ENCODE assay signal across 8 mouse cellular contexts in the genomic region with DNA sequence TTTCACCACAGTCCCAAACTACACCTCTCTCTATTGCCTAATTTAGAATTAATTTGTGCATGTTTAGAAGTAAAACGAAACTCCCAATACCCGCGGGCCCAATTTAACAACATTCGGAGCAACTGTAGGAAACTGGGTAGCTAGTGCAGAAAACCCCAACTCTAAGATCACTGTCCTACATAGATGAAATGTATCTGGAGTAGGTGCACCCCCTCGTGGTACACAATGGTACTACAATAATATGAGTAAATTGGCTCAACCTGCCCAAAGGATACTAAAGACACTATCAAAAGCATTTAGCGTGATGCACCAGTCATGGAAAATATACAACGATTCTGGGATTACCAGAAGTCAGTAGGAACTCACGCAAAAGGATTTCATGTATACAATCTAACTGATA. TPM values are rescaled to one million over a fixed set of nuclear protein-coding genes. Genes with fewer than 3 reads are reported as not detected.
DNase-seq lines count a peak whose midpoint lies in the region; ATAC-seq lines count a peak whose summit lies in the region.

No protein-coding gene starts in this region.

- peak; percentile 68 for DNase-seq in intestine, embryonic 14.5 days (ENCODE audit: low spot score)
- DNase-seq in adrenal gland, postnatal 14 days = peak; percentile 74
- peak; percentile 48 to 83 for DNase-seq in left cerebral cortex, postnatal 10 days (ENCODE audit: extremely low spot score in 1 of 2, low spot score in 2 of 2)

- no peaks in the 10 kb centered on the region for H3K27me3 ChIP-seq in intestine, embryonic 14.5 days (replicated peaks; ENCODE audit: control insufficient read depth, insufficient read depth, low read length)
- H3K27me3 ChIP-seq in intestine, embryonic 16.5 days (replicated peaks; ENCODE audit: control insufficient read depth, insufficient read depth, low read length) = no peaks in the 10 kb centered on the region
- H3K27me3 ChIP-seq in embryonic facial prominence, embryonic 13.5 days = no peaks in the 10 kb centered on the region
- no peaks in the 10 kb centered on the region for H3K27me3 ChIP-seq in hindbrain, embryonic 15.5 days
- no peaks in the 10 kb centered on the region for H3K27me3 ChIP-seq in midbrain, embryonic 16.5 days (ENCODE audit: control insufficient read depth, insufficient read depth, low read depth, low read length)
- no peaks in the 10 kb centered on the region for H3K27me3 ChIP-seq in stomach, embryonic 14.5 days (ENCODE audit: control insufficient read depth, insufficient read depth, low read length)

- no peak for ATAC-seq in intestine, embryonic 14.5 days (replicated peaks; ENCODE audit: low FRiP score, low TSS enrichment, low read depth)
- no peak for ATAC-seq in intestine, embryonic 16.5 days
- no peak for ATAC-seq in embryonic facial prominence, embryonic 13.5 days (ENCODE audit: insufficient number of reproducible peaks, insufficient read depth, low FRiP score, low TSS enrichment, low read depth)
- peak; percentile 51; the same call in 1 of the 2 replicates for ATAC-seq in hindbrain, embryonic 15.5 days (ENCODE audit: low FRiP score, low read depth)
- peak; percentile 68 for ATAC-seq in midbrain, embryonic 16.5 days
- ATAC-seq in stomach, embryonic 14.5 days (ENCODE audit: insufficient number of reproducible peaks, insufficient read depth, low FRiP score, low read depth) = peak; percentile 56; the same call in 1 of the 2 replicates

- WGBS in intestine, embryonic 14.5 days = 16% methylated on average over 8 of the region's 8 CpGs
- WGBS in intestine, embryonic 16.5 days = 13% methylated on average over 8 of the region's 8 CpGs
- 8% methylated on average over 8 of the region's 8 CpGs for whole genome bisulfite sequencing in embryonic facial prominence, embryonic 13.5 days
- WGBS in hindbrain, embryonic 15.5 days = 15% methylated on average over 8 of the region's 8 CpGs
- WGBS in midbrain, embryonic 16.5 days = 14% methylated on average over 8 of the region's 8 CpGs
- WGBS in stomach, embryonic 14.5 days = 13% methylated on average over 8 of the region's 8 CpGs

- no peak overlapping the region for H3K4me2 ChIP-seq in intestine, embryonic 14.5 days (ENCODE audit: low read length)
- no peak overlapping the region for H3K4me2 ChIP-seq in intestine, embryonic 16.5 days (ENCODE audit: low read depth, low read length)
- H3K4me2 ChIP-seq in embryonic facial prominence, embryonic 13.5 days = peak overlapping the region; percentile 16; the same call in 1 of the 2 replicates
- no peak overlapping the region for H3K4me2 ChIP-seq in hindbrain, embryonic 15.5 days
- H3K4me2 ChIP-seq in midbrain, embryonic 16.5 days (ENCODE audit: low read length) = no peak overlapping the region
- no peak overlapping the region for H3K4me2 ChIP-seq in stomach, embryonic 14.5 days (replicated peaks; ENCODE audit: low read depth, low read length)

- no peaks in the 10 kb centered on the region for H3K4me1 ChIP-seq in intestine, embryonic 14.5 days (replicated peaks; ENCODE audit: control insufficient read depth, insufficient read depth, low read length)
- H3K4me1 ChIP-seq in intestine, embryonic 16.5 days (ENCODE audit: control insufficient read depth, insufficient read depth, low read length) = no peaks in the 10 kb centered on the region
- no peaks in the 10 kb centered on the region for H3K4me1 ChIP-seq in embryonic facial prominence, embryonic 13.5 days
- H3K4me1 ChIP-seq in hindbrain, embryonic 15.5 days (replicated peaks) = no peaks in the 10 kb centered on the region
- H3K4me1 ChIP-seq in midbrain, embryonic 16.5 days (ENCODE audit: control insufficient read depth, insufficient read depth, low read length) = no peaks in the 10 kb centered on the region
- no peaks in the 10 kb centered on the region for H3K4me1 ChIP-seq in stomach, embryonic 14.5 days (ENCODE audit: control insufficient read depth, insufficient read depth, low read length)

- no peak overlapping the region for H3K4me3 ChIP-seq in intestine, embryonic 14.5 days (ENCODE audit: low read depth, low read length)
- H3K4me3 ChIP-seq in intestine, embryonic 16.5 days (ENCODE audit: low read length) = no peak overlapping the region
- H3K4me3 ChIP-seq in embryonic facial prominence, embryonic 13.5 days = no peak overlapping the region
- H3K4me3 ChIP-seq in hindbrain, embryonic 15.5 days = no peak overlapping the region
- no peak overlapping the region for H3K4me3 ChIP-seq in midbrain, embryonic 16.5 days (ENCODE audit: low read depth, low read length)
- no peak overlapping the region for H3K4me3 ChIP-seq in stomach, embryonic 14.5 days (ENCODE audit: low read depth, low read length)

- H3K9me3 ChIP-seq in intestine, embryonic 14.5 days (ENCODE audit: control insufficient read depth, low read length) = no peaks in the 10 kb centered on the region
- H3K9me3 ChIP-seq in intestine, embryonic 16.5 days (ENCODE audit: control insufficient read depth, low read length) = no peaks in the 10 kb centered on the region
- no peaks in the 10 kb centered on the region for H3K9me3 ChIP-seq in embryonic facial prominence, embryonic 13.5 days
- H3K9me3 ChIP-seq in hindbrain, embryonic 15.5 days = no peaks in the 10 kb centered on the region
- no peaks in the 10 kb centered on the region for H3K9me3 ChIP-seq in midbrain, embryonic 16.5 days (replicated peaks; ENCODE audit: control insufficient read depth, low read length, poor library complexity, severe bottlenecking)
- no peaks in the 10 kb centered on the region for H3K9me3 ChIP-seq in stomach, embryonic 14.5 days (ENCODE audit: control insufficient read depth, low read depth, low read length)

- intact Hi-C loops in left cerebral cortex, postnatal 10 days (cut with DNase I) = loop anchor here (5.0 to 10.0 kb wide), 3 partner anchors 164 to 652 kb away; no protein-coding TSS in a partner anchor

- no peak overlapping the region for H3K9ac ChIP-seq in intestine, embryonic 14.5 days (ENCODE audit: low read length)
- no peak overlapping the region for H3K9ac ChIP-seq in intestine, embryonic 16.5 days (ENCODE audit: low read depth, low read length)
- H3K9ac ChIP-seq in embryonic facial prominence, embryonic 13.5 days = no peak overlapping the region
- H3K9ac ChIP-seq in hindbrain, embryonic 15.5 days = no peak overlapping the region
- no peak overlapping the region for H3K9ac ChIP-seq in midbrain, embryonic 16.5 days (ENCODE audit: low read depth, low read length)
- no peak overlapping the region for H3K9ac ChIP-seq in stomach, embryonic 14.5 days (replicated peaks; ENCODE audit: low read depth, low read length)

- H3K27ac ChIP-seq in intestine, embryonic 14.5 days (ENCODE audit: low read depth) = no peak overlapping the region
- no peak overlapping the region for H3K27ac ChIP-seq in intestine, embryonic 16.5 days (ENCODE audit: low read length)
- H3K27ac ChIP-seq in embryonic facial prominence, embryonic 13.5 days = no peak overlapping the region
- no peak overlapping the region for H3K27ac ChIP-seq in hindbrain, embryonic 15.5 days (replicated peaks)
- no peak overlapping the region for H3K27ac ChIP-seq in midbrain, embryonic 16.5 days (ENCODE audit: low read length)
- no peak overlapping the region for H3K27ac ChIP-seq in stomach, embryonic 14.5 days (ENCODE audit: low read length)

- H3K36me3 ChIP-seq in intestine, embryonic 14.5 days (ENCODE audit: control insufficient read depth, insufficient read depth, low read length) = no peaks in the 10 kb centered on the region
- H3K36me3 ChIP-seq in intestine, embryonic 16.5 days (ENCODE audit: control insufficient read depth, insufficient read depth, low read length) = no peaks in the 10 kb centered on the region
- no peaks in the 10 kb centered on the region for H3K36me3 ChIP-seq in embryonic facial prominence, embryonic 13.5 days
- no peaks in the 10 kb centered on the region for H3K36me3 ChIP-seq in hindbrain, embryonic 15.5 days
- H3K36me3 ChIP-seq in midbrain, embryonic 16.5 days (ENCODE audit: control insufficient read depth, insufficient read depth, low read length) = no peaks in the 10 kb centered on the region
- H3K36me3 ChIP-seq in stomach, embryonic 14.5 days (ENCODE audit: control insufficient read depth, insufficient read depth, low read length) = no peaks in the 10 kb centered on the region

RNA-seq across cellular contexts. Expression of gene Cd1d1, which starts 22.7 kb away (rescaled TPM):
- 40.8 and 42.4 TPM in 2 replicates for polyA plus RNA-seq in intestine, embryonic 14.5 days (2014; fragmentation: Nextera tagmentation; extraction: Ambion mirVana)
- 30.0 and 30.5 TPM in 2 replicates for polyA plus RNA-seq in intestine, embryonic 16.5 days (2015; fragmentation: Nextera tagmentation; extraction: Ambion mirVana)
- 112 and 145 TPM in 2 replicates for total RNA-seq in adrenal gland, postnatal 14 days (2021)
- 77.4 and 81.4 TPM in 2 replicates for polyA plus RNA-seq in embryonic facial prominence, embryonic 13.5 days (2015; fragmentation: Nextera tagmentation; extraction: Ambion mirVana)
- polyA plus RNA-seq in hindbrain, embryonic 15.5 days (2015; fragmentation: Nextera tagmentation; extraction: Ambion mirVana) = 47.3 and 52.2 TPM in 2 replicates
- 1 to 10 TPM; 2.1 to 3.0 TPM for total RNA-seq in left cerebral cortex, postnatal 10 days (2021)
- 40.1 and 49.9 TPM in 2 replicates for polyA plus RNA-seq in midbrain, embryonic 16.5 days (2015; fragmentation: Nextera tagmentation; extraction: Ambion mirVana)
- 35.5 and 37.6 TPM in 2 replicates for polyA plus RNA-seq in stomach, embryonic 14.5 days (2014; fragmentation: Nextera tagmentation; extraction: Ambion mirVana)

RNA-seq across cellular contexts. Expression of gene Dclk2, which starts 55.9 kb away (rescaled TPM):
- 9.1 and 10.2 TPM in 2 replicates for polyA plus RNA-seq in intestine, embryonic 14.5 days (2014; fragmentation: Nextera tagmentation; extraction: Ambion mirVana)
- polyA plus RNA-seq in intestine, embryonic 16.5 days (2015; fragmentation: Nextera tagmentation; extraction: Ambion mirVana) = 4.2 and 4.6 TPM in 2 replicates
- total RNA-seq in adrenal gland, postnatal 14 days (2021) = 9.0 and 9.2 TPM in 2 replicates
- polyA plus RNA-seq in embryonic facial prominence, embryonic 13.5 days (2015; fragmentation: Nextera tagmentation; extraction: Ambion mirVana) = 14.1 and 18.0 TPM in 2 replicates
- polyA plus RNA-seq in hindbrain, embryonic 15.5 days (2015; fragmentation: Nextera tagmentation; extraction: Ambion mirVana) = 87.6 and 94.3 TPM in 2 replicates
- 100 to 1,000 TPM; 100 to 104 TPM for total RNA-seq in left cerebral cortex, postnatal 10 days (2021)
- 85.0 and 93.9 TPM in 2 replicates for polyA plus RNA-seq in midbrain, embryonic 16.5 days (2015; fragmentation: Nextera tagmentation; extraction: Ambion mirVana)
- polyA plus RNA-seq in stomach, embryonic 14.5 days (2014; fragmentation: Nextera tagmentation; extraction: Ambion mirVana) = 6.7 and 8.1 TPM in 2 replicates

Comparison
In these comparisons a context has a peak if more than half of its experiments do, and no peak if none do; other contexts are left out.
1. ATAC-seq: peak in hindbrain, embryonic 15.5 days (single experiment), midbrain, embryonic 16.5 days (single experiment) and stomach, embryonic 14.5 days (single experiment); none in intestine, embryonic 14.5 days (single experiment), intestine, embryonic 16.5 days (single experiment) and embryonic facial prominence, embryonic 13.5 days (single experiment).
2. Peak in every context shown above with its lines, with median percentiles within 50 percentile points of each other: DNase-seq.